Mouse (Mus musculus) thymus, adult 2 months (tissue): ENCODE results near the gene Eng.

Experiments
- CTCF ChIP-seq: fragments of 200-500 bp; IDR thresholded peaks from 2 replicates; pipeline ENCODE4 v1.5.1; 2012; ENCODE audit warnings: mild to moderate bottlenecking, control low read depth, low read length, moderate library complexity, borderline replicate concordance; ENCODE audit not compliant: control insufficient read depth, poor library complexity, insufficient read depth; ENCODE audit errors: extremely low read depth
- POLR2A ChIP-seq: fragments of 200-500 bp; IDR thresholded peaks from 2 replicates; pipeline ENCODE4 v1.6.1; 2012; ENCODE audit warnings: mild to moderate bottlenecking, low read length, control low read depth, moderate library complexity; ENCODE audit not compliant: control insufficient read depth, poor library complexity, insufficient read depth; ENCODE audit errors: extremely low read depth

DNA sequence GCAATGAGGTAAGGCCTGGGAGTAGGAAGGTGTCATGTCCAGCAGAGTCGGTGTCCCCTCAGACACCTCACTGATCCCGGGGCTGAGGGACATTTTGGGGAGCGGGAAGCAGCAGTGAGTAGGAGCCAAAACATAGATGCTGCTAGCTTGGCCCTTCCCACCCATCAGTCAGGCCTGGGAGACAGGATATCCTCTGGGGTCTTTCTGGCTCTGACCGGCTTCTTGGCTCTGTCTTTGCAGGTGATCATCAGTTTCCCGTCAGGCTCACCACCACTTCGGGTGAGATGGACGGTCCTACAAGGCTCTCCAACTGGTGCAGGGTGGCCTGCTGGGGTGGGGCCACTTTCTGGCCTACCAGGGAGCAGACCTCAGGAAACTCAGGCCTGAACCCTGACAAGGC, 31.3 kb downstream of the Eng start:
- TF ChIP-seq POLR2A (no peak), CTCF (no peak)
